Mouse (Mus musculus) B cell, adult (primary cell): ENCODE measurements around the gene Med25. TPM values are rescaled to one million over a fixed set of nuclear protein-coding genes. Genes with fewer than 3 reads are reported as not detected.

Source experiments
- total RNA-seq: library from RNA; stranded (reverse); gene quantifications from 4 replicates; pipeline ENCODE4 v1.2.4, GENCODE M21; 2023; ENCODE audit not compliant: inconsistent age

The Med25 gene
- 61.5 to 68.3 TPM (median 66.0 TPM) in 4 replicates for total RNA-seq

GRCm38 (mm10) chr7:44892276-44892921, at the start of gene Med25:
Med25 (minus strand) TSS chr7:44892712.

GRCm38 (mm10) chr7:44929204-44930151, 37.0 kb upstream of the Med25 start, which contains the start of gene Ap2a1:
Ap2a1 (minus strand) TSS chr7:44929496.

GRCm38 (mm10) chr7:44895593-44896434, 3.3 kb upstream of the Med25 start, which contains the start of gene Fuz:
Fuz (plus strand) TSS chr7:44896079.

DNA sequence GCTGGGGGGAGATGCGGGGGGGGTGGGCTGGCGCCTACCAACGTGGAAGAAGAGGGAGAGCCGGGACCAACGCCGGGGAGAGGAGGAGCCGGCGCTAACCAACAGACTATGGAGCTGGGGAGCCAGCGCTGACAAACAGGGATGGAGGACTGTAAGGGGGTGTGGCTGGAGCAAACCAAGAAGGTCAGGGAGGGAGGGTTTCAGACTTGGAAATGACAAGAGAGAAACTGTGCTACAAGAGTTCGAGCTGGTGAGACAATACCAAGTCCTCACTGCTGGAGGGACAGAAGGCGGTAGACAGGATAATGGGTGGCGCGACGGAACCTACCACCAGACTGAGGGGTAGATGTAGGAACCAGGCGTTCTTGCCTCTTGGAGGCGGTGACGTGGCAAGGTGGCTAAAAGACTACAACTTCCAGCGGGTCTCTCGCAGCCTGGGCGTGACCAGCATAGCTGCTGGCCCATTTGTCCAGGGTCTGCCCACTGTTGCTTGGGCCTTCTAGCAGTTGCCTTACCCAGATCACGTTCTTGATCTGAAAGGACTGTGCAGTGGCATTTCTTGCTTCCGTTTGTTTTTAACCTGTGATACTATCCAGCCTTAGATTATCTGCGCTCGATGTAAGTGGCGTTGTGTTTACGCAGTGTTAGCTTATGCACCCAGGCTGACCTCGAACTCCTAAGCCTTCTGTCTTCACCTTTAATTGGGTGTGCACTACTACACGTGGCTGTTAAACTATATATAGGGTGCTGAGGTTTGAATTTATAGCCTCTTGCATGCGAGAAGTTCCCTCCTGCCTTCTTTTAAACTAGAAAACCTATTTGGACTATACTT, 22.6 kb downstream of the Med25 start, which contains the start of gene Ptov1:
Gene Ptov1, minus strand, starts transcription at position 92 of the 832 bp plus-strand sequence.

GRCm38 (mm10) chr7:44857042-44857552, 35.4 kb downstream of the Med25 start, which contains the start of gene Pnkp:
Pnkp (plus strand) TSS chr7:44857139.

GRCm38 (mm10) chr7:44848561-44849415, 43.7 kb downstream of the Med25 start, which contains the start of the genes Akt1s1 and Tbc1d17:
Akt1s1 (plus strand) TSS chr7:44848991.
Tbc1d17 (minus strand) TSS chr7:44849079.

Other genes with a start within 250 kb of the Med25 start
- gene Myh14, start 221.9 kb downstream of the Med25 start, total RNA-seq = not detected in 4 replicates
- gene Izumo2, start 184.0 kb downstream of the Med25 start, total RNA-seq = not detected in 4 replicates
- 66.6 to 84.4 TPM (median 73.7 TPM) in 4 replicates for gene Vrk3, start 144.3 kb downstream of the Med25 start, total RNA-seq
- 2.0 to 3.3 TPM (median 2.6 TPM) in 4 replicates for gene Zfp473, start 141.7 kb downstream of the Med25 start, total RNA-seq
- 39.5 to 48.7 TPM (median 43.9 TPM) in 4 replicates for gene Nup62, start 76.6 kb downstream of the Med25 start, total RNA-seq
- gene Il4i1, start 76.3 kb downstream of the Med25 start, total RNA-seq = 121 to 140 TPM (median 133 TPM) in 4 replicates
- gene Atf5, start 76.1 kb downstream of the Med25 start, total RNA-seq = 3.8 to 5.1 TPM (median 4.7 TPM) in 4 replicates
- gene Akt1s1, start 43.7 kb downstream of the Med25 start, total RNA-seq = 32.9 to 46.4 TPM (median 36.3 TPM) in 4 replicates
- gene Tbc1d17, start 43.6 kb downstream of the Med25 start, total RNA-seq = 131 to 155 TPM (median 145 TPM) in 4 replicates
- gene Pnkp, start 35.6 kb downstream of the Med25 start, total RNA-seq = 63.0 to 75.3 TPM (median 65.8 TPM) in 4 replicates
- 12.0 to 16.6 TPM (median 14.8 TPM) in 4 replicates for gene Ptov1, start 22.9 kb downstream of the Med25 start, total RNA-seq
- 27.8 to 31.0 TPM (median 29.5 TPM) in 4 replicates for gene Fuz, start 3.4 kb upstream of the Med25 start, total RNA-seq
- gene Ap2a1, start 36.8 kb upstream of the Med25 start, total RNA-seq = 75.4 to 97.5 TPM (median 90.4 TPM) in 4 replicates
- gene Tsks, start 50.5 kb upstream of the Med25 start, total RNA-seq = not detected in 4 replicates
- gene Cpt1c, start 82.1 kb upstream of the Med25 start, total RNA-seq = not detected in 4 replicates
- 128 to 149 TPM (median 145 TPM) in 4 replicates for gene Prmt1, start 93.9 kb upstream of the Med25 start, total RNA-seq
- gene Irf3, start 104.9 kb upstream of the Med25 start, total RNA-seq = 166 to 184 TPM (median 173 TPM) in 4 replicates
- 28.2 to 38.2 TPM (median 30.9 TPM) in 4 replicates for gene Bcl2l12, start 106.0 kb upstream of the Med25 start, total RNA-seq
- 96.2 to 104 TPM (median 99.7 TPM) in 4 replicates for gene Scaf1, start 123.7 kb upstream of the Med25 start, total RNA-seq
- 13.0 to 15.4 TPM (median 14.8 TPM) in 4 replicates for gene Rras, start 125.2 kb upstream of the Med25 start, total RNA-seq
- gene Prr12, start 160.2 kb upstream of the Med25 start, total RNA-seq = 69.6 to 74.4 TPM (median 71.7 TPM) in 4 replicates
- gene Nosip, start 169.7 kb upstream of the Med25 start, total RNA-seq = 55.5 to 60.4 TPM (median 57.4 TPM) in 4 replicates
- 3.5 to 5.4 TPM (median 3.8 TPM) in 4 replicates for gene Prrg2, start 170.0 kb upstream of the Med25 start, total RNA-seq
- 2.0 to 5.7 TPM (median 3.9 TPM) in 4 replicates for gene Rcn3, start 199.5 kb upstream of the Med25 start, total RNA-seq
- 30.4 to 37.3 TPM (median 33.5 TPM) in 4 replicates for gene Fcgrt, start 211.1 kb upstream of the Med25 start, total RNA-seq
- 2,358 to 2,650 TPM (median 2,499 TPM) in 4 replicates for gene Rps11, start 231.7 kb upstream of the Med25 start, total RNA-seq
- gene Rpl13a, start 236.0 kb upstream of the Med25 start, total RNA-seq = 4,140 to 4,660 TPM (median 4,377 TPM) in 4 replicates
- gene Gm45713, start 243.5 kb upstream of the Med25 start, total RNA-seq = 0.87 TPM in 1 of 4 replicates, not detected in the others
- 70.7 to 77.9 TPM (median 74.1 TPM) in 4 replicates for gene Flt3l, start 243.7 kb upstream of the Med25 start, total RNA-seq